Mouse (Mus musculus): ENCODE data around the gene Acp4.

GRCm38 (mm10) chr7:44281586-44281985 lies 24.4 kb upstream of the Acp4 start:
- TF ChIP-seq CTCF (IDR thresholded peaks at IDR 0.05; ENCODE audit: low read depth) (no peak), EP300 (IDR thresholded peaks at IDR 0.05; ENCODE audit: low read depth) (no peak)
